ENCODE assay signal across 8 mouse cellular contexts in genomic region chr13:22021581-22021980, GRCm38 (mm10). TPM values are rescaled to one million over a fixed set of nuclear protein-coding genes. Genes with fewer than 3 reads are reported as not detected.
A peak's percentile ranks its signal among the peaks of the same experiment; 100 is the strongest.
DNase-seq lines count a peak whose midpoint lies in the region; ATAC-seq and TF ChIP-seq lines count a peak whose summit lies in the region.

No protein-coding gene starts in this region.

- H3K4me1 ChIP-seq in heart, embryonic 12.5 days (replicated peaks): no peaks in the 10 kb centered on the region
- peaks cover 11% of the 10 kb centered on the region; the same call in 1 of the 2 replicates for H3K4me1 ChIP-seq in forebrain, postnatal 0 days (ENCODE audit: insufficient read depth)
- H3K4me1 ChIP-seq in liver, embryonic 14.5 days (replicated peaks; ENCODE audit: control insufficient read depth in 2 of 2, insufficient read depth in 2 of 2, low read length in 1 of 2): peaks cover 5 to 12% of the 10 kb centered on the region in 2 experiments; a peak in 2 of 4 replicates

- no peak for TF ChIP-seq CTCF in forebrain, postnatal 0 days (IDR thresholded peaks at IDR 0.05; ENCODE audit: low read depth)
- no peak for TF ChIP-seq CTCF in liver, embryonic 14.5 days (IDR thresholded peaks at IDR 0.05; ENCODE audit: low read depth)

- H3K4me2 ChIP-seq in heart, embryonic 12.5 days: peak overlapping the region; percentile 79
- peak overlapping the region; percentile 55 for H3K4me2 ChIP-seq in forebrain, postnatal 0 days (ENCODE audit: low read depth)
- H3K4me2 ChIP-seq in liver, embryonic 14.5 days (ENCODE audit: low read depth): peak overlapping the region; percentile 94

- 0% methylated on average over 11 of the region's 11 CpGs for WGBS in heart, embryonic 12.5 days
- WGBS in forebrain, postnatal 0 days: under 1% methylated on average over 11 of the region's 11 CpGs
- 0% methylated on average over 11 of the region's 11 CpGs for WGBS in liver, embryonic 14.5 days (ENCODE audit: insufficient replicate concordance)

- peak overlapping the region; percentile 47; the same call in 1 of the 2 replicates for H3K27ac ChIP-seq in heart, embryonic 12.5 days (ENCODE audit: poor library complexity, severe bottlenecking)
- H3K27ac ChIP-seq in forebrain, postnatal 0 days (ENCODE audit: low read depth, low read length): no peak overlapping the region
- H3K27ac ChIP-seq in liver, embryonic 14.5 days: peak overlapping the region; percentile 78

- no peaks in the 10 kb centered on the region for H3K9me3 ChIP-seq in heart, embryonic 12.5 days (replicated peaks)
- H3K9me3 ChIP-seq in forebrain, postnatal 0 days (ENCODE audit: low read length): no peaks in the 10 kb centered on the region
- no peaks in the 10 kb centered on the region for H3K9me3 ChIP-seq in liver, embryonic 14.5 days (ENCODE audit: control insufficient read depth, low read length)

- peak overlapping the region; percentile 61 for H3K4me3 ChIP-seq in heart, embryonic 12.5 days
- H3K4me3 ChIP-seq in forebrain, postnatal 0 days (ENCODE audit: low read depth, low read length): peak overlapping the region; percentile 38
- H3K4me3 ChIP-seq in liver, embryonic 14.5 days (ENCODE audit: insufficient read depth in 1 of 2, low read depth in 2 of 2, low read length in 2 of 2): peak overlapping the region; percentile 57 to 93

- H3K36me3 ChIP-seq in heart, embryonic 12.5 days: no peaks in the 10 kb centered on the region
- H3K36me3 ChIP-seq in forebrain, postnatal 0 days (ENCODE audit: insufficient read depth): no peaks in the 10 kb centered on the region
- H3K36me3 ChIP-seq in liver, embryonic 14.5 days (replicated peaks; ENCODE audit: control insufficient read depth, insufficient read depth, low read depth): no peaks in the 10 kb centered on the region

- no peaks in the 10 kb centered on the region for H3K27me3 ChIP-seq in heart, embryonic 12.5 days (replicated peaks)
- peaks cover 35% of the 10 kb centered on the region for H3K27me3 ChIP-seq in forebrain, postnatal 0 days (ENCODE audit: insufficient read depth, low read length)
- no peaks in the 10 kb centered on the region for H3K27me3 ChIP-seq in liver, embryonic 14.5 days (ENCODE audit: control insufficient read depth, insufficient read depth, low read length)

- peak overlapping the region; percentile 71 for H3K9ac ChIP-seq in heart, embryonic 12.5 days
- 0 out of 2 replicates have a peak overlapping the region, but pooled peaks have one; percentile 14 for H3K9ac ChIP-seq in forebrain, postnatal 0 days
- peak overlapping the region; percentile 60 for H3K9ac ChIP-seq in liver, embryonic 14.5 days (replicated peaks)

- DNase-seq in heart, adult 8-10 months (ENCODE audit: low spot score): no peak
- DNase-seq in MN1 (ENCODE audit: low spot score): peak; percentile 21
- DNase-seq in forebrain, postnatal 0 days: peak; percentile 35
- no peak for DNase-seq in liver, embryonic 14.5 days (ENCODE audit: low read depth in 3 of 3, low spot score in 3 of 3)
- DNase-seq in gastrocnemius, adult 18-20 months (ENCODE audit: low spot score): no peak
- DNase-seq in urinary bladder, postnatal 14 days (ENCODE audit: low spot score): no peak
- no peak for DNase-seq in urinary bladder, adult 18-20 months (ENCODE audit: low spot score in 2 of 2)

- ATAC-seq in heart, embryonic 12.5 days (ENCODE audit: insufficient number of reproducible peaks, low FRiP score): no peak
- ATAC-seq in forebrain, postnatal 0 days: no peak
- peak; percentile 47 for ATAC-seq in liver, embryonic 14.5 days (ENCODE audit: insufficient read depth)

- no peak for TF ChIP-seq EP300 in liver, embryonic 14.5 days (IDR thresholded peaks at IDR 0.05; ENCODE audit: low read depth)

RNA-seq across cellular contexts. Expression of gene Prss16, which starts 12.0 kb away (rescaled TPM):
- polyA plus RNA-seq in heart, embryonic 12.5 days (2016; fragmentation: Nextera tagmentation; extraction: Ambion mirVana): 0.17 and 0.28 TPM in 2 replicates
- under 1 TPM in 1 of 4 experiments, not detected in 3; 0.22 TPM for total RNA-seq in heart, adult 8-10 months (2022)
- not detected in 2 replicates for total RNA-seq in forebrain, postnatal 0 days (2014; rRNA removed)
- not detected in 2 replicates for polyA plus RNA-seq in forebrain, postnatal 0 days (2015; fragmentation: Nextera tagmentation; extraction: Ambion mirVana)
- polyA plus RNA-seq in liver, embryonic 14.5 days (2012; rRNA removed): 0.23 and 0.34 TPM in 2 replicates
- 0.33 and 0.39 TPM in 2 replicates for polyA plus RNA-seq in liver, embryonic 14.5 days (2014; fragmentation: Nextera tagmentation; extraction: Ambion mirVana)
- not detected for total RNA-seq in gastrocnemius, adult 18-20 months (2021)

RNA-seq across cellular contexts. Expression of gene Hist1h2ah, which starts 13.8 kb away (rescaled TPM):
- polyA plus RNA-seq in heart, embryonic 12.5 days (2016; fragmentation: Nextera tagmentation; extraction: Ambion mirVana): 3.7 and 5.0 TPM in 2 replicates
- 10 to 100 TPM in 2 of 4 experiments, 1 to 10 TPM in 2; 1.7 to 11.1 (median 9.1) TPM for total RNA-seq in heart, adult 8-10 months (2022)
- total RNA-seq in forebrain, postnatal 0 days (2014; rRNA removed): 9.2 and 47.2 TPM in 2 replicates
- 1.6 and 1.9 TPM in 2 replicates for polyA plus RNA-seq in forebrain, postnatal 0 days (2015; fragmentation: Nextera tagmentation; extraction: Ambion mirVana)
- polyA plus RNA-seq in liver, embryonic 14.5 days (2012; rRNA removed): 8.7 and 17.9 TPM in 2 replicates
- polyA plus RNA-seq in liver, embryonic 14.5 days (2014; fragmentation: Nextera tagmentation; extraction: Ambion mirVana): 12.0 TPM in 2 replicates
- total RNA-seq in gastrocnemius, adult 18-20 months (2021): 1 to 10 TPM; 1.6 to 2.2 TPM

RNA-seq across cellular contexts. Expression of gene Hist1h2bk, which starts 14.1 kb away (rescaled TPM):
- polyA plus RNA-seq in heart, embryonic 12.5 days (2016; fragmentation: Nextera tagmentation; extraction: Ambion mirVana): 2.3 and 3.6 TPM in 2 replicates
- total RNA-seq in heart, adult 8-10 months (2022): 10 to 100 TPM in 1 of 4 experiments, 1 to 10 TPM in 3; 4.6 to 13.2 (median 8.3) TPM
- 233 and 262 TPM in 2 replicates for total RNA-seq in forebrain, postnatal 0 days (2014; rRNA removed)
- polyA plus RNA-seq in forebrain, postnatal 0 days (2015; fragmentation: Nextera tagmentation; extraction: Ambion mirVana): 0.40 TPM in 1 of 2 replicates, not detected in the other
- 17.7 and 25.1 TPM in 2 replicates for polyA plus RNA-seq in liver, embryonic 14.5 days (2012; rRNA removed)
- 1.0 and 3.1 TPM in 2 replicates for polyA plus RNA-seq in liver, embryonic 14.5 days (2014; fragmentation: Nextera tagmentation; extraction: Ambion mirVana)
- total RNA-seq in gastrocnemius, adult 18-20 months (2021): 1 to 10 TPM; 2.1 to 3.6 TPM

RNA-seq across cellular contexts. Expression of gene Hist1h4i, which starts 19.6 kb away (rescaled TPM):
- polyA plus RNA-seq in heart, embryonic 12.5 days (2016; fragmentation: Nextera tagmentation; extraction: Ambion mirVana): 10.4 and 12.2 TPM in 2 replicates
- total RNA-seq in heart, adult 8-10 months (2022): 10 to 100 TPM; 11.6 to 17.7 (median 15.2) TPM
- total RNA-seq in forebrain, postnatal 0 days (2014; rRNA removed): 26.4 and 44.9 TPM in 2 replicates
- polyA plus RNA-seq in forebrain, postnatal 0 days (2015; fragmentation: Nextera tagmentation; extraction: Ambion mirVana): 4.2 and 5.8 TPM in 2 replicates
- polyA plus RNA-seq in liver, embryonic 14.5 days (2012; rRNA removed): 66.4 and 87.2 TPM in 2 replicates
- polyA plus RNA-seq in liver, embryonic 14.5 days (2014; fragmentation: Nextera tagmentation; extraction: Ambion mirVana): 36.5 and 47.8 TPM in 2 replicates
- total RNA-seq in gastrocnemius, adult 18-20 months (2021): 10 to 100 TPM; 27.1 to 27.8 TPM

RNA-seq across cellular contexts. Expression of gene Hist1h2ag, which starts 21.2 kb away (rescaled TPM):
- 11.6 and 14.5 TPM in 2 replicates for polyA plus RNA-seq in heart, embryonic 12.5 days (2016; fragmentation: Nextera tagmentation; extraction: Ambion mirVana)
- 10 to 100 TPM in 1 of 4 experiments, 1 to 10 TPM in 3; 2.7 to 12.6 (median 6.6) TPM for total RNA-seq in heart, adult 8-10 months (2022)
- 193 and 206 TPM in 2 replicates for total RNA-seq in forebrain, postnatal 0 days (2014; rRNA removed)
- 4.8 and 8.3 TPM in 2 replicates for polyA plus RNA-seq in forebrain, postnatal 0 days (2015; fragmentation: Nextera tagmentation; extraction: Ambion mirVana)
- polyA plus RNA-seq in liver, embryonic 14.5 days (2012; rRNA removed): 35.2 and 55.3 TPM in 2 replicates
- 15.5 and 18.0 TPM in 2 replicates for polyA plus RNA-seq in liver, embryonic 14.5 days (2014; fragmentation: Nextera tagmentation; extraction: Ambion mirVana)
- total RNA-seq in gastrocnemius, adult 18-20 months (2021): 1 to 10 TPM; 2.5 to 2.9 TPM

Comparison
In these comparisons a context has a peak if more than half of its experiments do, and no peak if none do; other contexts are left out.
1. H3K9ac ChIP-seq: peak in every context shown above with its lines; median percentile 71 in heart, embryonic 12.5 days; 60 in liver, embryonic 14.5 days; 14 in forebrain, postnatal 0 days.
2. DNase-seq: peak in MN1 (single experiment) and forebrain, postnatal 0 days (single experiment); none in heart, adult 8-10 months (single experiment), liver, embryonic 14.5 days (0 of 3), gastrocnemius, adult 18-20 months (single experiment), urinary bladder, postnatal 14 days (single experiment) and urinary bladder, adult 18-20 months (0 of 2).
3. RNA of gene Hist1h2bk, which starts 14.1 kb away (total RNA-seq): 233 to 262 TPM in forebrain, postnatal 0 days; 4.6 to 13.2 TPM in heart, adult 8-10 months and 2.1 to 3.6 TPM in gastrocnemius, adult 18-20 months; every median in the first group is over 10 times any median in the second.
4. Peak in every context shown above with its lines, with median percentiles within 50 percentile points of each other: H3K4me2 ChIP-seq and H3K4me3 ChIP-seq.